Mouse (Mus musculus) lung, postnatal 0 days (tissue): ENCODE data around the gene Borcs8.

Experiments
- CTCF ChIP-seq: IDR thresholded peaks from 2 replicates; pipeline ENCODE4 v1.5.1; 2016; ENCODE audit warnings: antibody characterized with exemption, mild to moderate bottlenecking
- EP300 ChIP-seq: IDR thresholded peaks from 2 replicates; pipeline ENCODE4 v1.6.1; 2016; ENCODE audit warnings: antibody characterized with exemption, mild to moderate bottlenecking, control low read depth

- TF ChIP-seq CTCF = no peak
- no peak for TF ChIP-seq EP300
Observed at GRCm38 (mm10) chr8:70194191-70194590, 54.9 kb downstream of the Borcs8 start.
